8 mouse cellular contexts compared by ENCODE assay signal in genomic region chr6:100709483-100709882, GRCm38 (mm10). TPM values are rescaled to one million over a fixed set of nuclear protein-coding genes. Genes with fewer than 3 reads are reported as not detected.
A peak's percentile ranks its signal among the peaks of the same experiment; 100 is the strongest.
DNase-seq lines count a peak whose midpoint lies in the region; ATAC-seq and TF ChIP-seq lines count a peak whose summit lies in the region.

No protein-coding gene starts in this region.

- no peaks in the 10 kb centered on the region for H3K27me3 ChIP-seq in thymus, adult 2 months (ENCODE audit: control insufficient read depth, insufficient read depth, low read length)
- 0 out of 2 replicates have a peak, but pooled peaks cover 3% of the 10 kb centered on the region for H3K27me3 ChIP-seq in kidney, postnatal 0 days (ENCODE audit: insufficient read depth, low read length)

- no peaks in the 10 kb centered on the region for H3K36me3 ChIP-seq in thymus, adult 2 months (ENCODE audit: control insufficient read depth, insufficient read depth, low read length)
- H3K36me3 ChIP-seq in kidney, postnatal 0 days (ENCODE audit: insufficient read depth, low read length): no peaks in the 10 kb centered on the region

- H3K27ac ChIP-seq in thymus, adult 2 months (ENCODE audit: control insufficient read depth, insufficient read depth, low read length): no peak overlapping the region
- H3K27ac ChIP-seq in kidney, postnatal 0 days: no peak overlapping the region

- peak; percentile 34 to 55 for DNase-seq in cerebellum, postnatal 14 days
- DNase-seq in cerebellum, adult 11 months: no peak
- DNase-seq in thymus, postnatal 4 days: peak; percentile 16
- DNase-seq in thymus, adult 2 months: no peak
- peak; percentile 46 for DNase-seq in heart, adult 8-10 months (ENCODE audit: low spot score)
- DNase-seq in kidney, postnatal 0 days (ENCODE audit: low spot score): peak; percentile 82
- peak; percentile 35 for DNase-seq in skeletal muscle tissue, adult 2 months (ENCODE audit: low read depth, low spot score)
- DNase-seq in layer of hippocampus, adult 11-12 months (ENCODE audit: low spot score): no peak

- peak; percentile 87 for ATAC-seq in kidney, postnatal 0 days (replicated peaks; ENCODE audit: low FRiP score, low read depth)

- no peak overlapping the region for H3K4me3 ChIP-seq in thymus, adult 2 months (ENCODE audit: control insufficient read depth, insufficient read depth, low read length)
- no peak overlapping the region for H3K4me3 ChIP-seq in kidney, postnatal 0 days (replicated peaks; ENCODE audit: low read depth, low read length)

- no peaks in the 10 kb centered on the region for H3K9me3 ChIP-seq in kidney, postnatal 0 days (replicated peaks; ENCODE audit: low read length)

- WGBS in thymus, adult 2 months: 40% methylated on average over 7 of the region's 7 CpGs
- WGBS in kidney, postnatal 0 days: 9% methylated on average over 7 of the region's 7 CpGs

- TF ChIP-seq CTCF in thymus, adult 2 months (IDR thresholded peaks at IDR 0.05; ENCODE audit: borderline replicate concordance, control insufficient read depth, extremely low read depth, insufficient read depth, low read length, poor library complexity): no peak
- no peak for TF ChIP-seq CTCF in kidney, postnatal 0 days (IDR thresholded peaks at IDR 0.05; ENCODE audit: low read depth)

- H3K4me2 ChIP-seq in kidney, postnatal 0 days (ENCODE audit: low read length): 0 out of 2 replicates have a peak overlapping the region, but pooled peaks have one; percentile 5

- H3K9ac ChIP-seq in kidney, postnatal 0 days (ENCODE audit: low read depth, low read length): no peak overlapping the region

- no peaks in the 10 kb centered on the region for H3K4me1 ChIP-seq in thymus, adult 2 months (replicated peaks; ENCODE audit: control insufficient read depth, insufficient read depth, low read length)
- H3K4me1 ChIP-seq in kidney, postnatal 0 days (replicated peaks; ENCODE audit: insufficient read depth, low read length): peaks cover 8% of the 10 kb centered on the region; the same call in 1 of the 2 replicates

- TF ChIP-seq POLR2A in thymus, adult 2 months (IDR thresholded peaks at IDR 0.05; ENCODE audit: control insufficient read depth, extremely low read depth, insufficient read depth, low read length, poor library complexity): no peak

RNA-seq across cellular contexts. Expression of gene Gxylt2, which starts 4.9 kb away (rescaled TPM):
- polyA plus RNA-seq in thymus, adult 2 months (2012; rRNA removed): 0.82 and 2.2 TPM in 2 replicates
- 1 to 10 TPM; 1.6 to 2.4 (median 2.3) TPM for total RNA-seq in heart, adult 8-10 months (2022)
- polyA plus RNA-seq in kidney, postnatal 0 days (2015; fragmentation: Nextera tagmentation; extraction: Ambion mirVana): 7.9 and 9.9 TPM in 2 replicates

RNA-seq across cellular contexts. Expression of gene Shq1, which starts 38.5 kb away (rescaled TPM):
- 4.9 and 5.1 TPM in 2 replicates for polyA plus RNA-seq in thymus, adult 2 months (2012; rRNA removed)
- 1 to 10 TPM; 2.6 to 5.2 (median 3.6) TPM for total RNA-seq in heart, adult 8-10 months (2022)
- 11.8 and 12.8 TPM in 2 replicates for polyA plus RNA-seq in kidney, postnatal 0 days (2015; fragmentation: Nextera tagmentation; extraction: Ambion mirVana)

Comparison
In these comparisons a context has a peak if more than half of its experiments do, and no peak if none do; other contexts are left out.
1. DNase-seq: peak in cerebellum, postnatal 14 days (2 of 2), thymus, postnatal 4 days (single experiment), heart, adult 8-10 months (single experiment), kidney, postnatal 0 days (single experiment) and skeletal muscle tissue, adult 2 months (single experiment); none in cerebellum, adult 11 months (single experiment), thymus, adult 2 months (single experiment) and layer of hippocampus, adult 11-12 months (single experiment).